Mouse (Mus musculus): ENCODE data around the gene H2-DMb2. TPM values are rescaled to one million over a fixed set of nuclear protein-coding genes. Genes with fewer than 3 reads are reported as not detected.
A peak's percentile ranks its signal among the peaks of the same experiment; 100 is the strongest.

Gene H2-DMb2
- total and polyA plus RNA-seq, 3 experiments: 2.1 to 7.6 (median 2.3) TPM

GRCm38 (mm10) chr17:34188010-34188409, 44.9 kb downstream of the H2-DMb2 start:
- intact Hi-C loops (cut with DNase I): no loop called here
- WGBS: 2% methylated on average over 20 of the region's 20 CpGs
- no peaks in the 10 kb centered on the region for H3K36me3 ChIP-seq (ENCODE audit: control insufficient read depth, insufficient read depth, low read length)
- H3K4me1 ChIP-seq (ENCODE audit: control insufficient read depth, insufficient read depth, low read length): peaks cover 1% of the 10 kb centered on the region; the same call in 1 of the 2 replicates
- H3K4me3 ChIP-seq: peak overlapping the region; percentile 82
- H3K79me2 ChIP-seq (replicated peaks; ENCODE audit: control insufficient read depth, insufficient read depth, low read length): no peaks in the 10 kb centered on the region
- no peaks in the 10 kb centered on the region for H3K27me3 ChIP-seq (ENCODE audit: control insufficient read depth, insufficient read depth, low read length)
- peak overlapping the region; percentile 83 for H3K9ac ChIP-seq (ENCODE audit: low read depth, low read length)
- DNase-seq: no peak
- TF ChIP-seq EP300 (IDR thresholded peaks at IDR 0.05; ENCODE audit: insufficient read depth, low read depth, low read length) (no peak), POLR2A (IDR thresholded peaks at IDR 0.05; ENCODE audit: insufficient read depth, low read depth, low read length) (no peak), CTCF (IDR thresholded peaks at IDR 0.05) (no peak)
- peak overlapping the region; percentile 91 for H3K27ac ChIP-seq

GRCm38 (mm10) chr17:34188986-34189385, 45.9 kb downstream of the H2-DMb2 start:
- Histone ChIP-seq H3K27ac (no peak overlapping the region), H3K9ac (ENCODE audit: low read depth, low read length) (no peak overlapping the region), H3K79me2 (replicated peaks; ENCODE audit: control insufficient read depth, insufficient read depth, low read length) (no peaks in the 10 kb centered on the region), H3K4me3 (no peak overlapping the region), H3K4me1 (ENCODE audit: control insufficient read depth, insufficient read depth, low read length) (peaks cover 1% of the 10 kb centered on the region; the same call in 1 of the 2 replicates), H3K27me3 (ENCODE audit: control insufficient read depth, insufficient read depth, low read length) (no peaks in the 10 kb centered on the region), H3K36me3 (ENCODE audit: control insufficient read depth, insufficient read depth, low read length) (no peaks in the 10 kb centered on the region)
- 82% methylated on average over 6 of the region's 6 CpGs for WGBS
- no peak for TF ChIP-seq CTCF (IDR thresholded peaks at IDR 0.05)
- no peak for TF ChIP-seq POLR2A (IDR thresholded peaks at IDR 0.05; ENCODE audit: insufficient read depth, low read depth, low read length)
- no peak for TF ChIP-seq EP300 (IDR thresholded peaks at IDR 0.05; ENCODE audit: insufficient read depth, low read depth, low read length)
- no peak for DNase-seq
- intact Hi-C loops (cut with DNase I): no loop called here

GRCm38 (mm10) chr17:34192852-34193251, 49.7 kb downstream of the H2-DMb2 start:
- Histone ChIP-seq H3K4me3 (no peak overlapping the region), H3K36me3 (ENCODE audit: control insufficient read depth, insufficient read depth, low read length) (no peaks in the 10 kb centered on the region), H3K4me1 (ENCODE audit: control insufficient read depth, insufficient read depth, low read length) (no peaks in the 10 kb centered on the region; the same call in 1 of the 2 replicates), H3K9ac (ENCODE audit: low read depth, low read length) (no peak overlapping the region), H3K27ac (no peak overlapping the region), H3K79me2 (replicated peaks; ENCODE audit: control insufficient read depth, insufficient read depth, low read length) (no peaks in the 10 kb centered on the region), H3K27me3 (ENCODE audit: control insufficient read depth, insufficient read depth, low read length) (no peaks in the 10 kb centered on the region)
- intact Hi-C loops (cut with DNase I): no loop called here
- DNase-seq: no peak
- no peak for TF ChIP-seq CTCF (IDR thresholded peaks at IDR 0.05)
- no peak for TF ChIP-seq POLR2A (IDR thresholded peaks at IDR 0.05; ENCODE audit: insufficient read depth, low read depth, low read length)
- TF ChIP-seq EP300 (IDR thresholded peaks at IDR 0.05; ENCODE audit: insufficient read depth, low read depth, low read length): no peak
- WGBS: 45% methylated on average over 16 of the region's 16 CpGs

- no peaks in the 10 kb centered on the region for H3K36me3 ChIP-seq (ENCODE audit: control insufficient read depth, insufficient read depth, low read length)
- no peak overlapping the region for H3K4me3 ChIP-seq
- WGBS: 56% methylated on average over 8 of the region's 8 CpGs
- no peak for TF ChIP-seq EP300 (IDR thresholded peaks at IDR 0.05; ENCODE audit: insufficient read depth, low read depth, low read length)
- TF ChIP-seq POLR2A (IDR thresholded peaks at IDR 0.05; ENCODE audit: insufficient read depth, low read depth, low read length): no peak
- TF ChIP-seq CTCF (IDR thresholded peaks at IDR 0.05): no peak
- H3K4me1 ChIP-seq (ENCODE audit: control insufficient read depth, insufficient read depth, low read length): no peaks in the 10 kb centered on the region
- no peak for DNase-seq
- H3K27me3 ChIP-seq (ENCODE audit: control insufficient read depth, insufficient read depth, low read length): no peaks in the 10 kb centered on the region
- H3K79me2 ChIP-seq (replicated peaks; ENCODE audit: control insufficient read depth, insufficient read depth, low read length): no peaks in the 10 kb centered on the region
- no peak overlapping the region for H3K9ac ChIP-seq (ENCODE audit: low read depth, low read length)
- intact Hi-C loops (cut with DNase I): no loop called here
- no peak overlapping the region for H3K27ac ChIP-seq
Measured at GRCm38 (mm10) chr17:34193468-34193867, 50.4 kb downstream of the H2-DMb2 start.

GRCm38 (mm10) chr17:34194723-34195122, 51.6 kb downstream of the H2-DMb2 start:
- H3K27ac ChIP-seq: no peak overlapping the region
- TF ChIP-seq CTCF (IDR thresholded peaks at IDR 0.05): no peak
- no peak for DNase-seq
- H3K79me2 ChIP-seq (replicated peaks; ENCODE audit: control insufficient read depth, insufficient read depth, low read length): no peaks in the 10 kb centered on the region
- 76% methylated on average over 4 of the region's 4 CpGs for WGBS
- intact Hi-C loops (cut with DNase I): no loop called here
- H3K4me3 ChIP-seq: no peak overlapping the region
- H3K9ac ChIP-seq (ENCODE audit: low read depth, low read length): no peak overlapping the region
- H3K27me3 ChIP-seq (ENCODE audit: control insufficient read depth, insufficient read depth, low read length): no peaks in the 10 kb centered on the region
- peaks cover 3% of the 10 kb centered on the region; the same call in 1 of the 2 replicates for H3K4me1 ChIP-seq (ENCODE audit: control insufficient read depth, insufficient read depth, low read length)
- no peaks in the 10 kb centered on the region for H3K36me3 ChIP-seq (ENCODE audit: control insufficient read depth, insufficient read depth, low read length)

- no peak overlapping the region for H3K4me3 ChIP-seq
Measured at GRCm38 (mm10) chr17:34196491-34196890, 53.4 kb downstream of the H2-DMb2 start.

More at GRCm38 (mm10) chr17:34196491-34196890, 53.4 kb downstream of the H2-DMb2 start:
- Histone ChIP-seq H3K4me1 (ENCODE audit: control insufficient read depth, insufficient read depth, low read length) (peaks cover 3% of the 10 kb centered on the region; the same call in 1 of the 2 replicates), H3K9ac (ENCODE audit: low read depth, low read length) (no peak overlapping the region), H3K27me3 (ENCODE audit: control insufficient read depth, insufficient read depth, low read length) (no peaks in the 10 kb centered on the region), H3K79me2 (replicated peaks; ENCODE audit: control insufficient read depth, insufficient read depth, low read length) (no peaks in the 10 kb centered on the region), H3K27ac (no peak overlapping the region), H3K36me3 (ENCODE audit: control insufficient read depth, insufficient read depth, low read length) (no peaks in the 10 kb centered on the region)
- intact Hi-C loops (cut with DNase I): no loop called here
- 66% methylated on average over 12 of the region's 12 CpGs for WGBS
- DNase-seq: peak; percentile 27 to 47
- TF ChIP-seq POLR2A (IDR thresholded peaks at IDR 0.05; ENCODE audit: insufficient read depth, low read depth, low read length) (no peak), EP300 (IDR thresholded peaks at IDR 0.05; ENCODE audit: insufficient read depth, low read depth, low read length) (no peak)
